Mouse (Mus musculus) olfactory bulb, adult 2 months (tissue): ENCODE data around the gene Mterf4.

Experiments used
- CTCF ChIP-seq: fragments of 200-500 bp; IDR thresholded peaks from 2 replicates; pipeline ENCODE4 v1.5.1; 2012; ENCODE audit warnings: low read depth, mild to moderate bottlenecking, low read length, moderate library complexity; ENCODE audit not compliant: insufficient read depth
- POLR2A ChIP-seq: fragments of 200-500 bp; IDR thresholded peaks from 2 replicates; pipeline ENCODE4 v1.6.1; 2012; ENCODE audit warnings: mild to moderate bottlenecking, low read depth, low read length, moderate library complexity; ENCODE audit not compliant: insufficient read depth

DNA sequence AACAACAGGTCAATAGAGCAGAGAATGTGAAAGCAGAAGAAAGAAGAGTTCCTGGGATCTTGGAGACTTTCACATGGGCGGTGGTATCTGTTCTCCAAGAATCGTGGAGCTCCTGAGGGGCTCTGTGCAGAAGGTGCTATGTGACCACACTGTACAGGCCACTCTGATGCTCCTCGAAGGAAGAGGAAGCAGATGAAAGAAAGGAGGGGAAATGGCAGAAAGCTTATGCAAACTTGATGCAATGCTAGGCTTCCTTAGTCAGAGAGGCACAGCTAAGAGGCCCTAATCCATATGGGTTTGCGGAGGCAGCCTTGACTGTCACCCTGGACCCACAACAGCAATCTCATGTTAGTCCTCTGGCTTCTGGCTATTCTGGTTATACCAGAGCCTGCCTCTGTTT is 14.8 kb downstream of the Mterf4 start:
- no peak for TF ChIP-seq CTCF
- TF ChIP-seq POLR2A, result no peak
